Mouse (Mus musculus) stomach, embryonic 14.5 days (tissue): ENCODE data around the gene Olfr967. TPM values are rescaled to one million over a fixed set of nuclear protein-coding genes. Genes with fewer than 3 reads are reported as not detected.

Experiments used
- ATAC-seq: fragments of 200-750 bp; cut with Nextera tagmentation; 2 replicates; pipeline ENCODE4 v1.8.0; 2017; ENCODE audit warnings: low read depth, moderate TSS enrichment; ENCODE audit not compliant: insufficient number of reproducible peaks, insufficient read depth, low FRiP score
- H3K27ac ChIP-seq: fragments of 300-500 bp; sonication (generic); 2 replicates; pipeline ENCODE4 v1.5.1; 2014; ENCODE audit warnings: mild to moderate bottlenecking, low read length, moderate library complexity, mixed read lengths
- H3K27me3 ChIP-seq: fragments of 300-500 bp; sonication (generic); 2 replicates; pipeline ENCODE4 v1.6.1; 2014; ENCODE audit warnings: low read length, control low read depth, mixed read lengths; ENCODE audit not compliant: control insufficient read depth, insufficient read depth
- H3K36me3 ChIP-seq: fragments of 300-500 bp; sonication (generic); 2 replicates; pipeline ENCODE4 v1.6.1; 2014; ENCODE audit warnings: mild to moderate bottlenecking, control low read depth, low read length, moderate library complexity, mixed read lengths; ENCODE audit not compliant: control insufficient read depth, insufficient read depth
- H3K4me1 ChIP-seq: fragments of 300-500 bp; sonication (generic); 2 replicates; pipeline ENCODE4 v1.6.1; 2014; ENCODE audit warnings: low read length, control low read depth, mixed read lengths; ENCODE audit not compliant: control insufficient read depth, insufficient read depth
- H3K4me2 ChIP-seq: fragments of 300-500 bp; sonication (generic); replicated peaks from 2 replicates; pipeline ENCODE4 v1.6.1; 2014; ENCODE audit warnings: low read depth, low read length, control low read depth
- H3K4me3 ChIP-seq: fragments of 300-500 bp; sonication (generic); 2 replicates; pipeline ENCODE4 v1.5.1; 2014; ENCODE audit warnings: low read depth, low read length, control low read depth
- H3K9ac ChIP-seq: fragments of 300-500 bp; sonication (generic); replicated peaks from 2 replicates; pipeline ENCODE4 v1.6.1; 2014; ENCODE audit warnings: low read depth, mild to moderate bottlenecking, control low read depth, low read length, moderate library complexity, mixed read lengths
- H3K9me3 ChIP-seq: fragments of 300-500 bp; sonication (generic); 2 replicates; pipeline ENCODE4 v1.6.1; 2016; ENCODE audit warnings: low read depth, low read length, control low read depth; ENCODE audit not compliant: control insufficient read depth
- WGBS: fragments of 180-500 bp; shearing (Covaris S2); extraction: QIAGEN DNeasy Blood & Tissue Kit; methylation state at CpG from one replicate; pipeline ENCODE4 v1.1.7; 2014; 5-methylcytosine and 5-hydroxymethylcytosine counted together
- polyA plus RNA-seq: library from polyadenylated mRNA; unstranded; fragments of >200 nt; fragmentation: Nextera tagmentation; extraction: Ambion mirVana; gene quantifications from 2 replicates; pipeline ENCODE4 v1.2.1, GENCODE M21; 2014

The Olfr967 gene
- polyA plus RNA-seq, 1 experiment from 2014 or later: not detected

- Histone ChIP-seq H3K4me3 (no peak within 1 kb of the TSS), H3K36me3 (no peaks in the 10 kb centered on the region), H3K9ac (no peak within 1 kb of the TSS), H3K4me2 (no peak within 1 kb of the TSS), H3K27ac (no peak within 1 kb of the TSS), H3K27me3 (no peaks in the 10 kb centered on the region), H3K4me1 (no peaks in the 10 kb centered on the region), H3K9me3 (no peaks in the 10 kb centered on the region)
- 76% methylated on average over 2 of the region's 2 CpGs for WGBS
- no peak for ATAC-seq
Observed at GRCm38 (mm10) chr9:39790558-39790957, 44.5 kb downstream of the Olfr967 start, which contains the start of gene Olfr969. Gene Olfr969 (plus strand): TSS chr9:39790945.

Other genes with a start within 250 kb of the Olfr967 start
- gene Olfr957, start 230.4 kb upstream of the Olfr967 start, polyA plus RNA-seq: not detected in 2 replicates
- gene Olfr958, start 192.2 kb upstream of the Olfr967 start, polyA plus RNA-seq: not detected in 2 replicates
- not detected in 2 replicates for gene Olfr959, start 170.7 kb upstream of the Olfr967 start, polyA plus RNA-seq
- gene AW551984, start 141.8 kb upstream of the Olfr967 start, polyA plus RNA-seq: 34.6 and 39.9 TPM in 2 replicates
- not detected in 2 replicates for gene Olfr148, start 135.6 kb upstream of the Olfr967 start, polyA plus RNA-seq
- gene Olfr960, start 124.9 kb upstream of the Olfr967 start, polyA plus RNA-seq: not detected in 2 replicates
- gene Olfr961, start 101.2 kb upstream of the Olfr967 start, polyA plus RNA-seq: not detected in 2 replicates
- gene Olfr963, start 79.0 kb upstream of the Olfr967 start, polyA plus RNA-seq: not detected in 2 replicates
- gene Olfr149, start 39.1 kb upstream of the Olfr967 start, polyA plus RNA-seq: not detected in 2 replicates
- not detected in 2 replicates for gene Olfr965, start 34.9 kb upstream of the Olfr967 start, polyA plus RNA-seq
- not detected in 2 replicates for gene Olfr150, start 15.3 kb upstream of the Olfr967 start, polyA plus RNA-seq
- not detected in 2 replicates for gene Olfr968, start 37.0 kb downstream of the Olfr967 start, polyA plus RNA-seq
- not detected in 2 replicates for gene Olfr969, start 44.7 kb downstream of the Olfr967 start, polyA plus RNA-seq
- gene Olfr970, start 62.6 kb downstream of the Olfr967 start, polyA plus RNA-seq: not detected in 2 replicates
- gene Olfr971, start 90.6 kb downstream of the Olfr967 start, polyA plus RNA-seq: not detected in 2 replicates
- not detected in 2 replicates for gene Olfr972, start 120.2 kb downstream of the Olfr967 start, polyA plus RNA-seq
- gene Olfr229, start 161.1 kb downstream of the Olfr967 start, polyA plus RNA-seq: not detected in 2 replicates
- not detected in 2 replicates for gene Olfr974, start 191.3 kb downstream of the Olfr967 start, polyA plus RNA-seq
- 0.09 TPM in 1 of 2 replicates, not detected in the other for gene Olfr975, start 205.8 kb downstream of the Olfr967 start, polyA plus RNA-seq
- gene Olfr976, start 214.9 kb downstream of the Olfr967 start, polyA plus RNA-seq: not detected in 2 replicates
- gene Olfr978, start 245.9 kb downstream of the Olfr967 start, polyA plus RNA-seq: not detected in 2 replicates